Mouse (Mus musculus): ENCODE results near the gene Babam2. TPM values are rescaled to one million over a fixed set of nuclear protein-coding genes. Genes with fewer than 3 reads are reported as not detected.

The Babam2 gene
- polyA plus RNA-seq, 1 experiment, result 38.7 TPM

- 74% methylated on average over 3 of the region's 3 CpGs for WGBS
- Histone ChIP-seq H3K27me3 (replicated peaks; ENCODE audit: control insufficient read depth, insufficient read depth, low read length) (no peaks in the 10 kb centered on the region), H3K4me1 (ENCODE audit: control insufficient read depth, insufficient read depth, low read length) (no peaks in the 10 kb centered on the region), H3K4me3 (ENCODE audit: insufficient read depth, low read depth, low read length) (no peak overlapping the region), H3K27ac (ENCODE audit: insufficient read depth, low read depth, low read length) (no peak overlapping the region), H3K36me3 (ENCODE audit: control insufficient read depth, insufficient read depth, low read length) (no peaks in the 10 kb centered on the region)
- TF ChIP-seq POLR2A (IDR thresholded peaks at IDR 0.05; ENCODE audit: low read depth, low read length) (no peak), CTCF (conservative IDR thresholded peaks at IDR 0.05; ENCODE audit: insufficient read depth, insufficient read length, low read depth, low read length) (no peak)
- DNase-seq, result no peak
These were observed 320.2 kb downstream of the Babam2 start for GRCm38 (mm10) chr5:32017686-32018085.

DNA sequence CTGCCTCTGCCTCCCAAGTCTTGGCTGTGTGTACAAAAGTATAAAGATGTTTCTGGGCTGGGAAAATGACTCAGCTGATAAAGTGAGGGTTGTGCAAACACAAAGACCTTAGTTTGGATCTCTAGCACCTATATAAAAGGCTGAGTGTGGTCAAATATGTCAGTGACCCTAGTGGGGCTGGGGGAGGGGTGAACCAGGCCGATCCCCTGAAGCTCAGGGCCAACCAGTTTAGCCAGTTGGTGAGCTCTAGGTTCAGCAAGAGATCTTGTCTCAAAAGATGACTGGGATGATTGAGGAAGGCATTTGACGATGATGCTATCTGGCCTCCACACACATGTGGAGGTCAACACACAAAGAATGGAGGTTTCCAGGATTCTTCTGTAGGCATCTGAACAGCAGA, 320.8 kb downstream of the Babam2 start:
- H3K27me3 ChIP-seq (replicated peaks; ENCODE audit: control insufficient read depth, insufficient read depth, low read length), result no peaks in the 10 kb centered on the region
- no peaks in the 10 kb centered on the region for H3K4me1 ChIP-seq (ENCODE audit: control insufficient read depth, insufficient read depth, low read length)
- no peak for DNase-seq
- no peak overlapping the region for H3K4me3 ChIP-seq (ENCODE audit: insufficient read depth, low read depth, low read length)
- no peak overlapping the region for H3K27ac ChIP-seq (ENCODE audit: insufficient read depth, low read depth, low read length)
- WGBS, result 94% methylated on average over 2 of the region's 2 CpGs
- TF ChIP-seq POLR2A (IDR thresholded peaks at IDR 0.05; ENCODE audit: low read depth, low read length) (no peak), CTCF (conservative IDR thresholded peaks at IDR 0.05; ENCODE audit: insufficient read depth, insufficient read length, low read depth, low read length) (no peak)
- no peaks in the 10 kb centered on the region for H3K36me3 ChIP-seq (ENCODE audit: control insufficient read depth, insufficient read depth, low read length)

DNA sequence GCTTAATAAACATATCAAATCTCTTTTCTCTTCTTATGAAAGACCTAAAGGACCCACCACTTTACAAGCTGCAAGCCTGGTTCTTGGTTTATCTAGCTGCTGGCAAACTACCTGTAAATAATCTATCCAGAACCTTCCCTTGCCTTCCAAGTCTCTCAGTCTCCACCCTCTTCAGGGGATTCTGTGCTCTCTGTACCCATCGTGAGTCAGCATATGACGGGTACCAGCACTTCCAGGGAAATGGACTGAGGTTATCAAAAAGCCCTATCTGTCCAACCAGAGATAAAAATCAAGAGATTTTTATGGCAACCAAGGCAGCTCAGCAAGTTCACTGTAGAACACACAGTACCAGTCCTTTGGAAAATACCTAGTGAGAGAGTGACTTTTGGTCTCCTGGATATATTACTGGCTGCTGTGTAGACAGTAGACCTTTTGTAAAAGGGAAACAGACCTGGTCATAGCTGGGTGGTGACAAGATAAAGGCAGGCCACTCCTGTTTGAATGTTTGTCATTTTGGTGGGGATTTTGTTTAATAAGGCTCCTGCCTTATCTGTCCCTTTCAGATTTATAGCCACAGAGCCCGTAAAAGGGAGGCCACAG, 332.4 kb downstream of the Babam2 start:
- DNase-seq, result peak; percentile 43
- TF ChIP-seq CTCF (conservative IDR thresholded peaks at IDR 0.05; ENCODE audit: insufficient read depth, insufficient read length, low read depth, low read length) (no peak), POLR2A (IDR thresholded peaks at IDR 0.05; ENCODE audit: low read depth, low read length) (no peak)
- H3K36me3 ChIP-seq (ENCODE audit: control insufficient read depth, insufficient read depth, low read length), result no peaks in the 10 kb centered on the region
- H3K27ac ChIP-seq (ENCODE audit: insufficient read depth, low read depth, low read length), result no peak overlapping the region
- WGBS, result 61% methylated on average over 3 of the region's 3 CpGs
- no peaks in the 10 kb centered on the region for H3K27me3 ChIP-seq (replicated peaks; ENCODE audit: control insufficient read depth, insufficient read depth, low read length)
- no peak overlapping the region for H3K4me3 ChIP-seq (ENCODE audit: insufficient read depth, low read depth, low read length)
- no peaks in the 10 kb centered on the region for H3K4me1 ChIP-seq (ENCODE audit: control insufficient read depth, insufficient read depth, low read length)

DNA sequence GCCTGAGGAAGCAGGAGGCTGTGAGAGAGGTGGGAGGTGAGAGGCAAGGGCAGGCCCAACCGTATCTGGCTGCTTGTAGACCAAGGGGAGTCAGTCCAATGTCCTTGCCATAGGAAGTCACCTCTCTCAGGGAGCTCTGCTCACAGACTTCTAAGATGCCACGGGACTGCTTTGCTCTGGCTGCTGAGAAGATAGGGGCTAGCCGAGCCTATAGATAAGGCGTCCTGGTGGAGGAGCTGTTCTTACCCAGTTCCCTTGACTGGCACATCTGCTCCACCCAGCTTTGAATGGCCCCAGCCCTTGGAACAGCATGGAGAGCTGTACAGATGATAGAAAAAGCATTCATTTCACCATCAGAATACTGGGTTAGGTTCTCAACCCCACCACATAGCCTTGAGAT, 335.7 kb downstream of the Babam2 start:
- no peak for TF ChIP-seq CTCF (conservative IDR thresholded peaks at IDR 0.05; ENCODE audit: insufficient read depth, insufficient read length, low read depth, low read length)
- no peak for TF ChIP-seq POLR2A (IDR thresholded peaks at IDR 0.05; ENCODE audit: low read depth, low read length)
- H3K4me1 ChIP-seq (ENCODE audit: control insufficient read depth, insufficient read depth, low read length), result no peaks in the 10 kb centered on the region
- H3K36me3 ChIP-seq (ENCODE audit: control insufficient read depth, insufficient read depth, low read length), result no peaks in the 10 kb centered on the region
- H3K4me3 ChIP-seq (ENCODE audit: insufficient read depth, low read depth, low read length), result no peak overlapping the region
- WGBS, result 80% methylated on average over 4 of the region's 4 CpGs
- DNase-seq, result no peak
- no peak overlapping the region for H3K27ac ChIP-seq (ENCODE audit: insufficient read depth, low read depth, low read length)
- no peaks in the 10 kb centered on the region for H3K27me3 ChIP-seq (replicated peaks; ENCODE audit: control insufficient read depth, insufficient read depth, low read length)

GRCm38 (mm10) chr5:32033621-32034020, 336.1 kb downstream of the Babam2 start:
- H3K36me3 ChIP-seq (ENCODE audit: control insufficient read depth, insufficient read depth, low read length), result no peaks in the 10 kb centered on the region
- no peak for TF ChIP-seq CTCF (conservative IDR thresholded peaks at IDR 0.05; ENCODE audit: insufficient read depth, insufficient read length, low read depth, low read length)
- TF ChIP-seq POLR2A (IDR thresholded peaks at IDR 0.05; ENCODE audit: low read depth, low read length), result no peak
- no peaks in the 10 kb centered on the region for H3K4me1 ChIP-seq (ENCODE audit: control insufficient read depth, insufficient read depth, low read length)
- no peak overlapping the region for H3K4me3 ChIP-seq (ENCODE audit: insufficient read depth, low read depth, low read length)
- H3K27ac ChIP-seq (ENCODE audit: insufficient read depth, low read depth, low read length), result no peak overlapping the region
- no peak for DNase-seq
- H3K27me3 ChIP-seq (replicated peaks; ENCODE audit: control insufficient read depth, insufficient read depth, low read length), result no peaks in the 10 kb centered on the region

GRCm38 (mm10) chr5:32034475-32035054, 337.1 kb downstream of the Babam2 start:
- Histone ChIP-seq H3K36me3 (ENCODE audit: control insufficient read depth, insufficient read depth, low read length) (no peaks in the 10 kb centered on the region), H3K4me3 (ENCODE audit: insufficient read depth, low read depth, low read length) (no peak overlapping the region), H3K27me3 (replicated peaks; ENCODE audit: control insufficient read depth, insufficient read depth, low read length) (no peaks in the 10 kb centered on the region), H3K4me1 (ENCODE audit: control insufficient read depth, insufficient read depth, low read length) (no peaks in the 10 kb centered on the region), H3K27ac (ENCODE audit: insufficient read depth, low read depth, low read length) (no peak overlapping the region)
- 83% methylated on average over 8 of the region's 8 CpGs for WGBS
- DNase-seq, result peak; percentile 18
- TF ChIP-seq POLR2A (IDR thresholded peaks at IDR 0.05; ENCODE audit: low read depth, low read length), result no peak
- TF ChIP-seq CTCF (conservative IDR thresholded peaks at IDR 0.05; ENCODE audit: insufficient read depth, insufficient read length, low read depth, low read length), result no peak

DNA sequence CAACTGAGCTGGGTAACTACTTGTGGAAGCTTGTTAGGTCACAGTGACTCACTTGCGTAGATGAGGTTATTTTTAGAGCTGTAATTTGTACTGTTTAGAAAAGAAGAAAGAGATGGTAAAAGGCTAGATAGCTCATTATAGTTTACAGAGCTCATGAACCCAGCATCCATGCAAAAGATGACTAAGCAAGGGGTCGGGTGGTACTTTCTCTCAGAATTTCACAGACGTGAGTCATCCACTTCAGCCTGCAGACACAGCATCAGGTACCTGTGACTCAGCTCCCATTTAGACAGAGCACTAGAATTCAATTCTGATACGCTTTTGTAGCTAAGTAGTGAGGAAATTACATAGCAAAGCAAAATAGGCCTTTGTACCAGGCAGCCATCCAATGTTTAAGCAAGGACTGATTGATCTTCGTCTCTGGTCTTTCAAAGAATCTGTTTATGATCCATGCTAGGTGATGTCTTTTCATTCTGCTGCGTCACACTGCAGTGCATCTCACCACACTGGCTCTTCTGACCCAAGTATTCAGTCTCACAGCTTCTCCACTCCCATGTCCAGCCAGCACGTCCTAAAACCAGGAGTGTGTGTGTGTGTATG, 338.3 kb downstream of the Babam2 start:
- H3K27ac ChIP-seq (ENCODE audit: insufficient read depth, low read depth, low read length), result no peak overlapping the region
- H3K27me3 ChIP-seq (replicated peaks; ENCODE audit: control insufficient read depth, insufficient read depth, low read length), result no peaks in the 10 kb centered on the region
- no peak overlapping the region for H3K4me3 ChIP-seq (ENCODE audit: insufficient read depth, low read depth, low read length)
- TF ChIP-seq POLR2A (IDR thresholded peaks at IDR 0.05; ENCODE audit: low read depth, low read length), result no peak
- no peak for TF ChIP-seq CTCF (conservative IDR thresholded peaks at IDR 0.05; ENCODE audit: insufficient read depth, insufficient read length, low read depth, low read length)
- DNase-seq, result no peak
- 82% methylated on average over 7 of the region's 7 CpGs for WGBS
- H3K4me1 ChIP-seq (ENCODE audit: control insufficient read depth, insufficient read depth, low read length), result no peaks in the 10 kb centered on the region
- no peaks in the 10 kb centered on the region for H3K36me3 ChIP-seq (ENCODE audit: control insufficient read depth, insufficient read depth, low read length)

All from kidney, adult 2 months (tissue).